Mouse (Mus musculus) small intestine, adult 2 months (tissue): Measurements from ENCODE around the gene Pmvk. TPM values are rescaled to one million over a fixed set of nuclear protein-coding genes. Genes with fewer than 3 reads are reported as not detected.

ENCODE experiments used
- H3K27ac ChIP-seq: fragments of 200-500 bp; 2 replicates; pipeline ENCODE4 v1.5.1; 2012; ENCODE audit warnings: low read depth, low read length, control low read depth, inconsistent platforms; ENCODE audit not compliant: insufficient read depth
- H3K27me3 ChIP-seq: fragments of 200-500 bp; 2 replicates; pipeline ENCODE4 v1.6.1; 2012; ENCODE audit warnings: mild to moderate bottlenecking, moderate library complexity, low read length, inconsistent platforms; ENCODE audit not compliant: control insufficient read depth, insufficient read depth
- H3K36me3 ChIP-seq: fragments of 200-500 bp; 2 replicates; pipeline ENCODE4 v1.6.1; 2012; ENCODE audit warnings: mild to moderate bottlenecking, low read length, control low read depth, inconsistent platforms; ENCODE audit not compliant: control insufficient read depth, insufficient read depth
- H3K4me1 ChIP-seq: fragments of 200-500 bp; 2 replicates; pipeline ENCODE4 v1.6.1; 2012; ENCODE audit warnings: low read length, inconsistent platforms, mixed read lengths; ENCODE audit not compliant: control insufficient read depth, insufficient read depth, insufficient read length
- H3K4me3 ChIP-seq: fragments of 200-500 bp; 2 replicates; pipeline ENCODE4 v1.5.1; 2012; ENCODE audit warnings: low read depth, mild to moderate bottlenecking, control low read depth, inconsistent platforms, low read length, moderate library complexity
- CTCF ChIP-seq: fragments of 200-500 bp; IDR thresholded peaks from 2 replicates; pipeline ENCODE4 v1.5.1; 2012; ENCODE audit warnings: low read depth, mild to moderate bottlenecking, control low read depth, inconsistent platforms, low read length, moderate library complexity, mixed read lengths; ENCODE audit not compliant: insufficient replicate concordance, insufficient read length; ENCODE audit errors: extremely low read depth
- POLR2A ChIP-seq: fragments of 200-500 bp; IDR thresholded peaks from 2 replicates; pipeline ENCODE4 v1.6.1; 2012; ENCODE audit warnings: low read depth, mild to moderate bottlenecking, control low read depth, inconsistent platforms, low read length, moderate library complexity
- WGBS: fragments of 180-500 bp; shearing (Covaris S2); methylation state at CpG from one replicate; pipeline ENCODE4 v1.1.7; 2018; 5-methylcytosine and 5-hydroxymethylcytosine counted together
- polyA plus RNA-seq: library from polyadenylated mRNA; depleted of rRNA; stranded (reverse); fragments of >200 nt; gene quantifications from 2 replicates; pipeline ENCODE4 v1.2.3, GENCODE M21; 2012

Pmvk gene
- polyA plus RNA-seq, 1 experiment: 18.3 TPM

DNA sequence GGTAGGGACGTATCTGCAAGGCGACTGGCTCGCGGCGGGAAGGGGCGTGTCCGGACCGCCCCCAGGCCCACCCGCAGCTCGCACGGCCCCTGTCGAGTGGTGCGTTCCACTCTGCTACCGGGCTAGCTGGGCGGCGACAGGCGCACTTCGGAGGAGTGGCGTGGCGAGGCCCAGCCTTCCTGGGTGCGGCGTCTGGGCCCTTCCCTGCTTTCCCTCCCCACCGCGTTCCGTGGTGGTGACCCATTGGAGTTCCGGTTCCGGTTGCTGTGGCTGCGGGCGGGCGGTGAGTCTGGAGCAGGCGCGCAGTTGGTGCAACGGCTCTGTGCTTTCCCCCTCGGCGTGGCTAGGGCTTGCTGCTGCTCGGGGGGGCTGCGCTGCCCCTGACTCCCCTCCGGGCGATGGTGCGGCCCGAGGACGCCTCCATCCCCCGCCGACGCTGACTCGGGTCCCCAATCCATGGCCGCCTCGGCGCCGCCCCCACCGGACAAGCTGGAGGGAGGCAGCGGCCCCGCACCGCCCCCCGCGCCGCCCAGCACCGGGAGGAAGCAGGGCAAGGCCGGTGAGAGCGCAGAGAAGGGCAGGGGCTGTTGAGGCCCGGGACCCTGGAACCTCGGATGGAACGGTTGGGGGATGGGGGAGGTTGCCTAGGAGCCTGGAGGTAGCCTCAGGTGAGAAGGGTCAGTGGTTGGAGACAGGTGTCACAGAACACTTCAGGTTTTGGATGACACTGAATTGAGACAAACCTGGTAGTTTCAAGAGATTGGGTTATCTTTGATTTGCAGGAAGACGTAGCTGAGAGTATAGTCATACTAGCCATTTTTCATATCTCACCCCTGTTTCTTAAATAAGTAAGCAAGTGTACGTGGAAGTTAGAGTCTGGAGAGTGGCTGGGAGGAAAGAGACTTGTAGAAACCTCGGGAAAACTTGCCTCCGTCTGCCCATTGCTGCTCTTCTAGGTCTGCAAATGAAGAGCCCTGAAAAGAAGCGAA lies 23.9 kb upstream of the Pmvk start, which contains the start of gene Pygo2:
Gene Pygo2, plus strand, starts transcription at position 44 of the 989 bp plus-strand sequence.
- Histone ChIP-seq H3K27ac (peak within 1 kb of the TSS; percentile 19; the same call in 1 of the 2 replicates), H3K36me3 (peaks cover 36% of the 10 kb centered on the region), H3K4me3 (peak within 1 kb of the TSS; percentile 84), H3K4me1 (peaks cover 2% of the 10 kb centered on the region), H3K27me3 (no peaks in the 10 kb centered on the region)
- TF ChIP-seq POLR2A: peak; percentile 54
- TF ChIP-seq CTCF: no peak
- whole genome bisulfite sequencing: 2% methylated on average over 68 of the region's 68 CpGs

DNA sequence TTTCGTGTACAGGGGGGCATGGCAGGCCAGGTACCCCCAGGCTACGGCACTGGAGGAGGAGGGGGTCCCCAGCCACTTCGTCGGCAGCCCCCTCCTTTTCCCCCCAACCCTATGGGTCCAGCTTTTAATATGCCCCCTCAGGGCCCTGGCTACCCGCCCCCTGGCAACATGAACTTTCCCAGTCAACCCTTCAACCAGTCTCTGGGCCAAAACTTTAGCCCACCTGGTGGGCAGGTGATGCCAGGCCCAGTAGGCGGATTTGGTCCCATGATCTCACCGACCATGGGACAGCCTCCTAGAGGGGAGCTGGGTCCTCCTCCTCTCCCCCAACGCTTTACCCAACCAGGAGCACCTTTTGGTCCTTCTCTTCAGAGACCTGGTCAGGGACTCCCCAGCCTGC lies 21.7 kb upstream of the Pmvk start:
- H3K4me3 ChIP-seq: no peak overlapping the region
- H3K27me3 ChIP-seq: no peaks in the 10 kb centered on the region
- H3K4me1 ChIP-seq: peaks cover 11% of the 10 kb centered on the region
- peaks cover 22% of the 10 kb centered on the region for H3K36me3 ChIP-seq
- no peak overlapping the region for H3K27ac ChIP-seq
- WGBS: 99% methylated on average over 8 of the region's 8 CpGs
- TF ChIP-seq POLR2A: no peak

DNA sequence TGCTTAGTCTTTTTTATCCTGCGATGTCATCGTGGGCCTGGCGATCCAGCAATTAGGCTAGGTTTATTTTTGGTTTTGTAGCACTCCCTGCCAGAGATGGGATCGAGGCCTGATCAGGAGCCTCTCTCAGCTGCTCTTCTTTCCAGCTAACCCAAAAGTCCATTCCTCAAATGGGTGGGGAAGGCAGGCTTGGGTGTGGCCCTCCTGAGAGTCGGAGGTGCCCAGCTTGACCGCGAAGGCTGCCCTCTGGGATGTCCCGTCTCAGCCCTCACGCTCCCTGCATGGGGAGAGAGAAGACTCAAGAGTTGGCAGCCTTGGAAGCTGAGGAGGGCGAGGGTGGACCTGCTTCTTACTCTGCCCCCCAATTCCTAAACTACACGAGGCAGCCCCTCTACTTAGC lies 19.8 kb upstream of the Pmvk start:
- 73% methylated on average over 11 of the region's 11 CpGs for WGBS
- Histone ChIP-seq H3K36me3 (peaks cover 25% of the 10 kb centered on the region), H3K4me1 (peaks cover 11% of the 10 kb centered on the region), H3K27ac (no peak overlapping the region), H3K4me3 (no peak overlapping the region), H3K27me3 (no peaks in the 10 kb centered on the region)
- TF ChIP-seq POLR2A (no peak), CTCF (no peak)

DNA sequence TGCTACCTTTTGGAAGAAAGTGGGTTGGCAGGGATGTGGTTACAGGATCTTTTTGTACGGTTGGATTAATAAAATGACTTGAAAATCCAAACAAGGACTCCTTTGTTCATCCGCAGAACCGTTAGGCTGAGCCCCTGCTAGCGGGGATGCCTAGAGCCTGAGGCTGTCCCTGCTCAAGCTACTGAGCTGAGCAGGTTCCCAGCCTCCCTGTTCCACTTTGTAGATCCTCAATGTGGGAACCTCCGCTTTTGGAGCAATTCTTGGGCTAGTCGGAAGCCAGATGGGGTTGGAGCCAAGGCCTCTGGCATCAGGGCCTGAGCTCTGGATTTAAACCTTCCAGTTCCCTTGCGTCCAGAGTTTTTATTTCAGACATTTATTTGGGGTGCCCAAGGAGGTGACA lies 19.3 kb upstream of the Pmvk start:
- Histone ChIP-seq H3K36me3 (peaks cover 29% of the 10 kb centered on the region), H3K4me1 (peaks cover 11% of the 10 kb centered on the region), H3K4me3 (no peak overlapping the region), H3K27me3 (no peaks in the 10 kb centered on the region), H3K27ac (no peak overlapping the region)
- TF ChIP-seq POLR2A (no peak), CTCF (no peak)
- 73% methylated on average over 7 of the region's 7 CpGs for WGBS

DNA sequence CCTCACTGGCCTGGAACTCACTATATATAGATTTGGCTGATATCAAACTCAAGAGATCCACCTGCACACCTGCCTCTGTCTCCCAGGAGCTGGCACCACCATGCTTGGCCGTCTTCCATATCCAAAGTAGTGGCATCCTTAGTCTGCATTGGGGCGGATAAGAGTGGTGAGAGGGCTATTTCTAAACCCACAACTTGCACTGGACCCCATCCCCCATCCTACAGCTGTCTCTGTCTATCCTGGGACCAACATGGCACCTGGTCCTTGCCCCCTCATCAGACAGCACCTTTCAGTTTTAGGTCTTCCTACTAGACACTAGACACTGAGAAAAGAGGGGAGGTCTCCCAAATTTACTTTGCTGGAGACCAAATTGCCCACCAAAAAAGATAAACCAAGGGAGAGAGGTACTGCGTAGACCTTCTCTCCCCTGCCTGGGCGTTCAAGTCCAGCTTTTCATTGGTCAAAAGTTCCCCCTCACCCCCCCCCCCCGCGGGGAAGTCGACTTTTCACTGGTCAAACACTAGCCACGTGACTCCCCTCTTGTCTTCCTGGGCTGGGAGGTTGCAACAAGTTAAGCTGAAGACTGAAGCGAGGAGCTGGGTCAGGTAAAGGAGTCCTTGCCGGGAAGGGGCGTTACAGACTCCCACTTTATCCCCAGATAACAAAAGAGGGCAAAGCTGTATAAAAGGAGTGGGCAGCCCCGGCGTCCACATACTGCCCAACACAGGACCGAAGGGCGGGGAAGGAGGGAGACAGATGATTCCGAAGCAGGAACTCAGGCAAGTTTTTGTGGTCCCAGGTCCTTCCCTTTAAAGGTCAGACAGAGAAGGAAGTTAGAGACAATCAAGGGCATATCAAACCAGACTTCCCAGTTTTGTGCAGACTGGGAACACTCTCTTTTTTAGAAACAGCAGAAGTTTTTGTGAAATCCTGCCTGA lies 17.9 kb upstream of the Pmvk start, which contains the start of gene Pbxip1:
Gene Pbxip1, plus strand, starts transcription at position 531 of the 938 bp plus-strand sequence.
- WGBS: 2% methylated on average over 16 of the region's 16 CpGs
- no peak for TF ChIP-seq CTCF
- TF ChIP-seq POLR2A: peak; percentile 86
- H3K4me3 ChIP-seq: peak within 1 kb of the TSS; percentile 79
- H3K36me3 ChIP-seq: peaks cover 39% of the 10 kb centered on the region
- H3K4me1 ChIP-seq: peaks cover 9% of the 10 kb centered on the region
- no peaks in the 10 kb centered on the region for H3K27me3 ChIP-seq
- H3K27ac ChIP-seq: peak within 1 kb of the TSS; percentile 82

DNA sequence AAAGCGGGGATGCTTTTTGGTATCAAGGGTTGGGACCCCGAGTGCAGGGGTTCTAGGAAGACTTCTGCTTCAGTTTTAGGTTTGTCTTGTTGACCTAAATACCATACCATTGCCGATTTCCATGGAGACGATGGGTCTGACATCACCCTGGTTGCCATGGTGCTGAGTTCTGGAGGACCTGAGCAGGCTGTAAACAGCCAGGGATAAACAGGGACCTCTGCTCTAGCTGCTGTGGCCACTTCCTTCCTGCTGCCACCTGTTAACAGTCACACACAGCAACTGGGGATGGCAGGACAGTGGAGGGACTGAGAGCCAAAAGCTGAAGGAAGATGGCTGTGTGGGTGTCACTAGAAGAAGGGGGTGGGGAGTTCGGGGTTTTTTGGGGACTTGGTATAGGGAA lies 17.1 kb upstream of the Pmvk start:
- H3K27me3 ChIP-seq: no peaks in the 10 kb centered on the region
- 18% methylated on average over 5 of the region's 5 CpGs for WGBS
- H3K4me1 ChIP-seq: peaks cover 9% of the 10 kb centered on the region
- H3K4me3 ChIP-seq: peak overlapping the region; percentile 79
- H3K27ac ChIP-seq: peak overlapping the region; percentile 82
- peaks cover 39% of the 10 kb centered on the region for H3K36me3 ChIP-seq
- TF ChIP-seq POLR2A: no peak
- TF ChIP-seq CTCF: no peak
